9 mouse cellular contexts compared by ENCODE assay signal in the genomic region with DNA sequence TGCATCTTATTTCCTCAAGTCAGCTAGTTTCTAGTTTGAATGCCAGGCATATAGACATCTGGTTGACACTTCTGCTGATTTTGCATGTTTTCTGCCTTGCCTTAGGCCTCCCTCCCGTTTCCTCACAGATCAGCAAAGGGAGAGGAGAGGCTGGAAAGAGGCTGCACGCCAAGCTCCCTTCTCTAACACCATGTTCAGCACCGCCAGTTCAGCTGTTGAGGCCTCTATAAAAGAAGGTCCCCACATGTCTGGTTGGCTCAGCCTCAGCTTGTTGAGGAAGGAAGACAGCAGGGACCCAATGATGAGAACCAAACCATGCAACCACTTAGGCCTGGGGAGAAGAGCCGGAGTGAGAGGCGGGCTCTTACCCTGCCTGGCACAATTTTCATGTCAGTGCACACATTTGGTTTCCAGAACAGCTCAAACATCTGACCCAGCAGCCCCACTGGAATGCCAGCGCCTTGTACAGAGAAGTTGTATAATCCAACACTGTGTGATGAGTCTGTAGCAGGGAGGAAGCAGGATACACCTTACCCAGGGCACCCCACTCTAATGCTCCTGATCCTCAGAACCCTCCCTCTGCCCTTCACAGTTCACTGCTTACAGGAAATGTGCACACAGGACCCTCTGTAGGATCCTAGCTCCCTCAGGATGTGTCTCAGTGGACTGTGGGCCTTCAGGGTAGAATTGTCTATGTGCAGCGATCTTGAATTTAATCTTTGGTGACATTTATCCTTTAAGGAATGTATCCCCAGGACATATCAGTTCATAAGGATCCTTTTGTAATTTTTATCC.
A peak's percentile ranks its signal among the peaks of the same experiment; 100 is the strongest.
DNase-seq lines count a peak whose midpoint lies in the region; TF ChIP-seq lines count a peak whose summit lies in the region.
"Had no signal": no experiment of that assay in that cellular context is flagged by ENCODE, and none has a peak within 500 bp of the region (broad histone marks: within the 10 kb centered on the region; RNA-seq: fewer than 3 reads in every experiment).

No protein-coding gene starts in this region.

- H3K4me3 ChIP-seq in bone marrow macrophage, adult 2 months (ENCODE audit: insufficient read depth, low read length), result no peak overlapping the region
- H3K4me3 ChIP-seq: myocyte had no signal

- no peak for TF ChIP-seq CTCF in bone marrow macrophage, adult 2 months (IDR thresholded peaks at IDR 0.05; ENCODE audit: low read depth, low read length)

- DNase-seq in heart, postnatal 10 days, result peak; percentile 24 to 34
- no peak for DNase-seq in heart, postnatal 25 days (ENCODE audit: low spot score)
- DNase-seq in layer of hippocampus, adult 9-11 months, result peak; percentile 78
- DNase-seq in lung, postnatal 4 days, result peak; percentile 41 to 85
- DNase-seq in adrenal gland, adult 18-20 months (ENCODE audit: low spot score in 2 of 2), result no peak
- no peak for DNase-seq in kidney, adult 18-20 months
- DNase-seq in urinary bladder, postnatal 14 days (ENCODE audit: low spot score), result no peak

- TF ChIP-seq POLR2A in bone marrow macrophage, adult 2 months (IDR thresholded peaks at IDR 0.05; ENCODE audit: borderline replicate concordance, low read depth, low read length), result no peak

- peaks cover 45% of the 10 kb centered on the region for H3K4me1 ChIP-seq in bone marrow macrophage, adult 2 months (ENCODE audit: control insufficient read depth, insufficient read depth, low read length)

- intact Hi-C loops in heart, postnatal 10 days (cut with DNase I), result no loop called here
- intact Hi-C loops in heart, postnatal 25 days (cut with DNase I), result no loop called here

- peak overlapping the region; percentile 52 for H3K27ac ChIP-seq in bone marrow macrophage, adult 2 months (ENCODE audit: insufficient read depth, low read depth, low read length)

Comparison
In these comparisons a context has a peak if more than half of its experiments do, and no peak if none do; other contexts are left out.
1. DNase-seq: peak in heart, postnatal 10 days (2 of 2), layer of hippocampus, adult 9-11 months (single experiment) and lung, postnatal 4 days (2 of 2); none in heart, postnatal 25 days (single experiment), adrenal gland, adult 18-20 months (0 of 2), kidney, adult 18-20 months (single experiment) and urinary bladder, postnatal 14 days (single experiment).